Mouse (Mus musculus) lung, postnatal 0 days (tissue): ENCODE data around the gene Mbd3l2.

Experiments
- CTCF ChIP-seq: IDR thresholded peaks from 2 replicates; pipeline ENCODE4 v1.5.1; 2016; ENCODE audit warnings: antibody characterized with exemption, mild to moderate bottlenecking
- EP300 ChIP-seq: IDR thresholded peaks from 2 replicates; pipeline ENCODE4 v1.6.1; 2016; ENCODE audit warnings: antibody characterized with exemption, mild to moderate bottlenecking, control low read depth

- TF ChIP-seq EP300, result no peak
- no peak for TF ChIP-seq CTCF
Measured at GRCm38 (mm10) chr9:18404118-18404517, 26.3 kb upstream of the Mbd3l2 start, which contains the start of gene Ubtfl1.
